Mouse (Mus musculus): ENCODE measurements at regions not wholly inside any gene's neighbourhood (a gene's known extent, or its start where the extent isn't known, plus 50 kb on each side); places are given as distances from the start of the nearest gene placed in this dataset.
A peak's percentile ranks its signal among the peaks of the same experiment; 100 is the strongest.

DNA sequence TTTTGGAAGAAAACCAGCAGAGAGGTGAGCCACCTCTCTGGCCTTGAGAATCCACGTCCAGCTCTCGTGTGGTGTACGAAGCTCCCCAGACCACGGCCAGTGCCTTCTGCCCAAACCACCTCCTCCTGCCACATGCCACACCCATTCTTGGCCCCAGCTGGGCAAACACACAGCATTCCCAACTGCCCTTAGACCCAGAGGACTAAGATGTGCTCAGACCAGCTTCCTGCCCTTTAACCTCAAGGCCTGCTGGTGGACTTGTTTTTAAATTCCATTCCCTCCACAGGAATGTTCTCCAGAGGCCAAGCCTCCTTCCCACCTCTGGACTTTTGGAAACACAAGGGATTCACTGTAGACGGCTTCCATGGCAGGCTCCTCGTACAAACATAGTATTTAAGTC, 82.5 kb upstream of the Tle3 start:
- ATAC-seq (ENCODE audit: low FRiP score) (no peak), DNase-seq (ENCODE audit: low spot score) (no peak)
- peaks cover 12% of the 10 kb centered on the region; the same call in 1 of the 2 replicates for H3K4me1 ChIP-seq (replicated peaks; ENCODE audit: control insufficient read depth, insufficient read depth, low read length)
- no peak overlapping the region for H3K4me2 ChIP-seq (replicated peaks)
- H3K27ac ChIP-seq, result no peak overlapping the region
- H3K9me3 ChIP-seq (ENCODE audit: control insufficient read depth, low read length), result peaks cover 8% of the 10 kb centered on the region
- no peaks in the 10 kb centered on the region for H3K36me3 ChIP-seq (replicated peaks; ENCODE audit: control insufficient read depth, insufficient read depth)
- H3K9ac ChIP-seq, result no peak overlapping the region
- H3K27me3 ChIP-seq (ENCODE audit: control insufficient read depth, insufficient read depth, low read length), result no peaks in the 10 kb centered on the region
- 72% methylated on average over 6 of the region's 6 CpGs for WGBS
- no peak overlapping the region for H3K4me3 ChIP-seq (replicated peaks; ENCODE audit: low read length)

DNA sequence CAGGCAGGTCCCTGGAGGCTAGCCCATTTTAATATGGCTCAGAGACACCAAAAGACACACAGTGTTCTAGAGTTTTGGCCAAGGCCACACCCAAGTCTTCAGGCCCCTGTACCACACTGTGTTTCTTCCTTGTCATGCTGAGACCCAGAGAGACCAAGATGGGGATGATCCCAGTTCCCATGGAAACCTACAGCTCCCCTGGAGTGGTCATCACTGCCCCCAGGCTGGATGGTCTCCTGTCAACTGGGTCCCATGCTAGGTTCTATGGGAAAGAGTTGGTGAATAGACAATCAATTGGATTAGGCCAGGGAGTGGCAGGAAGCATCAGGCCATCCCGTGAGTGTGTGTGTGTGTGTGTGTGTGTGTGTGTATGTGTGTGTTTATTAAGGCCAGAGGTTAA, 80.5 kb upstream of the Tle3 start:
- no peak for DNase-seq (ENCODE audit: low spot score)
- Histone ChIP-seq H3K9me3 (ENCODE audit: control insufficient read depth, low read length) (peaks cover 8% of the 10 kb centered on the region), H3K27ac (no peak overlapping the region), H3K9ac (no peak overlapping the region), H3K4me1 (replicated peaks; ENCODE audit: control insufficient read depth, insufficient read depth, low read length) (peaks cover 12% of the 10 kb centered on the region; the same call in 1 of the 2 replicates), H3K4me2 (replicated peaks) (no peak overlapping the region), H3K36me3 (replicated peaks; ENCODE audit: control insufficient read depth, insufficient read depth) (no peaks in the 10 kb centered on the region), H3K4me3 (replicated peaks; ENCODE audit: low read length) (no peak overlapping the region), H3K27me3 (ENCODE audit: control insufficient read depth, insufficient read depth, low read length) (no peaks in the 10 kb centered on the region)
- no peak for ATAC-seq (ENCODE audit: low FRiP score)
- 62% methylated on average over 1 of the region's 1 CpGs for WGBS

DNA sequence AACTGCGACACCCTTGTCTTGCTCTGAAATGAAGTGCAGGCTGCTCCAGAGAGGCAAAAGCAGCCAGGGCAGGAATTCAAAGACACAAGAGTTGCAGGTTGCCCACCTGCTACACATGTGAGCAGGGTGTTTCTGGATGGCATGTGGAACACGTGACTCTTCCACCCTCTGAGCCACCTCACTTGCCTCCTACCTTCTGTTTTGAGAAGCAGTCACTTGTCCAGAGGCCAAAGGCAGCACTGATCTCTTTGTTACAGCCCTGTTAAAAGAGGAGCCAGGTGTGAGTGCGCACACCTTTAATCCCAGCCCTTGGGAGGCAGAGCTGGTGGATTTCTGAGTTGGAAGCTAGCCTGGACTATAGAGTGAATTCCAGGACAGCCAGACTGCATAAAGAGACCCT, 79.7 kb upstream of the Tle3 start:
- Histone ChIP-seq H3K36me3 (replicated peaks; ENCODE audit: control insufficient read depth, insufficient read depth) (no peaks in the 10 kb centered on the region), H3K4me2 (replicated peaks) (no peak overlapping the region), H3K9me3 (ENCODE audit: control insufficient read depth, low read length) (peaks cover 8% of the 10 kb centered on the region), H3K27me3 (ENCODE audit: control insufficient read depth, insufficient read depth, low read length) (no peaks in the 10 kb centered on the region), H3K9ac (no peak overlapping the region), H3K4me1 (replicated peaks; ENCODE audit: control insufficient read depth, insufficient read depth, low read length) (peaks cover 12% of the 10 kb centered on the region; the same call in 1 of the 2 replicates), H3K4me3 (replicated peaks; ENCODE audit: low read length) (no peak overlapping the region), H3K27ac (no peak overlapping the region)
- WGBS, result 68% methylated on average over 3 of the region's 3 CpGs
- ATAC-seq (ENCODE audit: low FRiP score), result no peak
- DNase-seq (ENCODE audit: low spot score), result no peak

- no peak overlapping the region for H3K27ac ChIP-seq
- ATAC-seq (ENCODE audit: low FRiP score), result peak; percentile 66; the same call in 1 of the 2 replicates
These were observed 78.8 kb upstream of the Tle3 start for GRCm38 (mm10) chr9:61293223-61293985.

DNA sequence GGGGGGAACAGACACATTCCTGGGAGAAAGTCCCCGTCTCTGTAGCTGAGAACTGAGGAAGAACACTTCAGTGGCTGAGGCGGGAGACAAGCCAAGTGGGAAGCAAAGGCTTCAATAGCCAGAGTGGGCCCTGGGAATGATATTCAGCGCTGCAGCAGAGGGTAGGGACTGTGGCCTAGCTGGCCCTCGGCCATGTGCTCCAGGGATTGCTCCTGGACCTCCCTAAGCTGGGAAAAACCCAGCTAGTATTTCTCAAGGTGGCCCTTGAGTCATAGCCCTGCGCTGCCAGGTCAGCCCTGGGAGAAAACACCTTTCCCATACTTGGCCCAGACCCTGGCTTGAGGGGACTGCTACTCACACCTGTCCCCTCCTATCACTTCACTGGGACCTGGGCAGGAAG, 77.2 kb upstream of the Tle3 start:
- 86% methylated on average over 5 of the region's 5 CpGs for WGBS
- H3K4me1 ChIP-seq (replicated peaks; ENCODE audit: control insufficient read depth, insufficient read depth, low read length), result peaks cover 12% of the 10 kb centered on the region; the same call in 1 of the 2 replicates
- H3K27me3 ChIP-seq (ENCODE audit: control insufficient read depth, insufficient read depth, low read length), result no peaks in the 10 kb centered on the region
- no peaks in the 10 kb centered on the region for H3K36me3 ChIP-seq (replicated peaks; ENCODE audit: control insufficient read depth, insufficient read depth)
- H3K4me3 ChIP-seq (replicated peaks; ENCODE audit: low read length), result no peak overlapping the region
- H3K4me2 ChIP-seq (replicated peaks), result no peak overlapping the region
- H3K9me3 ChIP-seq (ENCODE audit: control insufficient read depth, low read length), result no peaks in the 10 kb centered on the region
- ATAC-seq (ENCODE audit: low FRiP score) (no peak), DNase-seq (ENCODE audit: low spot score) (no peak)
- H3K9ac ChIP-seq, result no peak overlapping the region
- no peak overlapping the region for H3K27ac ChIP-seq

More at GRCm38 (mm10) chr9:61293223-61293985, 78.8 kb upstream of the Tle3 start:
- no peak overlapping the region for H3K4me2 ChIP-seq (replicated peaks)
- WGBS, result 17% methylated on average over 11 of the region's 11 CpGs
- H3K27me3 ChIP-seq (ENCODE audit: control insufficient read depth, insufficient read depth, low read length), result no peaks in the 10 kb centered on the region
- H3K9me3 ChIP-seq (ENCODE audit: control insufficient read depth, low read length), result peaks cover 2% of the 10 kb centered on the region
- no peaks in the 10 kb centered on the region for H3K36me3 ChIP-seq (replicated peaks; ENCODE audit: control insufficient read depth, insufficient read depth)
- H3K4me1 ChIP-seq (replicated peaks; ENCODE audit: control insufficient read depth, insufficient read depth, low read length), result peaks cover 12% of the 10 kb centered on the region; the same call in 1 of the 2 replicates
- H3K4me3 ChIP-seq (replicated peaks; ENCODE audit: low read length), result no peak overlapping the region
- H3K9ac ChIP-seq, result no peak overlapping the region
- DNase-seq (ENCODE audit: low spot score), result peak; percentile 51

DNA sequence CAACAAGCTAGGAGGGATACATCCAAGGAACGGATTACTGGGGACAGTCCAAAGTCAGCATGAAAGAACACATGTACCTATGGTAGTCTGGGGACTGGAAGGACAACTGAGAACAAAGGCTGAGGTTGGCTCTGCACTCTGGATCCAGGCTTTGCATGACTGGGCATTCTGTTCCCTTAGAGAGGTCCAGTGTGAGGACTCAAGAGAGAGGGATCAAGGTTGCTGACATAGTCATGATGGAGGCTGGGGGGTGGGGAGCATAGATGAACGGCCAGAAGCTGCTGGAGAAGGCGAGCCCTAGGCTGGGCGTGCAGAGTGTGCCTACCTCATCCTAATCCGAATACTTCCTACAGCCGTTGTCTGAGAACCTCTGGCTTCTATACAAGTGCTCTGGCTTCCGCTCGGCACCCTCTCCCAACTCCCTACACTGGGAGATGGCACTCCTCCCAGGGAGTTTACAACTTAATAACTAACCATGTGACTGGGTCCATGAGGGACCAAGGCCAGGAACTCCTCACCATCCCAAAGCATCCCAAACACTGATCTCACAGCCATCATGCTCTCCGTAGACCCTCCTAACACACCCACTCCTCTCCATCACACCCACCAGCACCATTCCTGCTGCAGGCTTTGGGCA, 75.7 kb upstream of the Tle3 start:
- ATAC-seq (ENCODE audit: low FRiP score), result no peak
- 94% methylated on average over 9 of the region's 9 CpGs for WGBS

GRCm38 (mm10) chr9:61297385-61297784, 74.8 kb upstream of the Tle3 start:
- DNase-seq (ENCODE audit: low spot score) (no peak), ATAC-seq (ENCODE audit: low FRiP score) (no peak)
- H3K9ac ChIP-seq, result no peak overlapping the region
- no peaks in the 10 kb centered on the region for H3K36me3 ChIP-seq (replicated peaks; ENCODE audit: control insufficient read depth, insufficient read depth)
- H3K4me3 ChIP-seq (replicated peaks; ENCODE audit: low read length), result no peak overlapping the region
- H3K4me1 ChIP-seq (replicated peaks; ENCODE audit: control insufficient read depth, insufficient read depth, low read length), result peaks cover 12% of the 10 kb centered on the region; the same call in 1 of the 2 replicates
- no peak overlapping the region for H3K4me2 ChIP-seq (replicated peaks)
- H3K27ac ChIP-seq, result no peak overlapping the region
- H3K9me3 ChIP-seq (ENCODE audit: control insufficient read depth, low read length), result no peaks in the 10 kb centered on the region
- WGBS, result 69% methylated on average over 4 of the region's 4 CpGs
- no peaks in the 10 kb centered on the region for H3K27me3 ChIP-seq (ENCODE audit: control insufficient read depth, insufficient read depth, low read length)

More for the DNA sequence above, 75.7 kb upstream of the Tle3 start:
- H3K27ac ChIP-seq, result no peak overlapping the region
- no peaks in the 10 kb centered on the region for H3K36me3 ChIP-seq (replicated peaks; ENCODE audit: control insufficient read depth, insufficient read depth)
- H3K4me2 ChIP-seq (replicated peaks), result no peak overlapping the region
- H3K4me3 ChIP-seq (replicated peaks; ENCODE audit: low read length), result no peak overlapping the region
- peaks cover 12% of the 10 kb centered on the region; the same call in 1 of the 2 replicates for H3K4me1 ChIP-seq (replicated peaks; ENCODE audit: control insufficient read depth, insufficient read depth, low read length)
- no peak overlapping the region for H3K9ac ChIP-seq
- no peaks in the 10 kb centered on the region for H3K27me3 ChIP-seq (ENCODE audit: control insufficient read depth, insufficient read depth, low read length)
- DNase-seq (ENCODE audit: low spot score), result no peak
- no peaks in the 10 kb centered on the region for H3K9me3 ChIP-seq (ENCODE audit: control insufficient read depth, low read length)

DNA sequence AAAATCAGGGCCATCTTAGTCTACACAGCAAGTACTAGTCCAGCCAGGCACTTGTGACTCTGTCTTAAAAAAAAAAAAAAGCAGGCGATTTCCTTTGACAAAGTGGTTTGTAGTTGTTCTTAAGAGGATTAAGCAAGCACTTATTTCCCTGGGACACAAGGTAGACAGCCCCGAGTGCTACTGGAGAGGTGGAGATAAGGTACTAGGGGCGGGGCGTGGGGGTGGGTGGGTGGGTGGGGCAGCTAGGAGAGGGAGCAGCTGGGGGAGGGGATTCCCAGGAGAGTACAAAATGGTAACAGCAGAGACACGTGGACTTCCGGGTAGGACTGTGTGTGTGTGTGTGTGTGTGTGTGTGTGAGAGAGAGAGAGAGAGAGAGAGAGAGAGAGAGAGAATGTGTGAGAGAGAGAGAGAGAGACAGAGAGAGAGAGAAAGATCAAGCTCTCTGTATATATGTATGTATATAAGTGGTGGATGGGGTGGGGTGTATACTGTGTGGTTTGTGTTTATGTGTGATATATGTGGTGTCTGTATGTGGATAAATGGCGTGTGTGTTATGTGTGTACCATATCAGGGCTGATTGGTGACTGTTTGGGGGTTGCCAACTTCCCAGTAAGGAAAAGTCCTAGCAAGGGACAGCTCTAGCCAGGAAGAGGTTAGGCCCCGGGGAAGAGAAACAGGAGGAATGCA, 72.1 kb upstream of the Tle3 start:
- ATAC-seq (ENCODE audit: low FRiP score) (no peak), DNase-seq (ENCODE audit: low spot score) (no peak)
- Histone ChIP-seq H3K4me2 (replicated peaks) (no peak overlapping the region), H3K36me3 (replicated peaks; ENCODE audit: control insufficient read depth, insufficient read depth) (no peaks in the 10 kb centered on the region), H3K9me3 (ENCODE audit: control insufficient read depth, low read length) (no peaks in the 10 kb centered on the region), H3K4me1 (replicated peaks; ENCODE audit: control insufficient read depth, insufficient read depth, low read length) (no peaks in the 10 kb centered on the region), H3K9ac (no peak overlapping the region), H3K27me3 (ENCODE audit: control insufficient read depth, insufficient read depth, low read length) (no peaks in the 10 kb centered on the region), H3K27ac (no peak overlapping the region), H3K4me3 (replicated peaks; ENCODE audit: low read length) (no peak overlapping the region)
- 63% methylated on average over 8 of the region's 8 CpGs for WGBS

DNA sequence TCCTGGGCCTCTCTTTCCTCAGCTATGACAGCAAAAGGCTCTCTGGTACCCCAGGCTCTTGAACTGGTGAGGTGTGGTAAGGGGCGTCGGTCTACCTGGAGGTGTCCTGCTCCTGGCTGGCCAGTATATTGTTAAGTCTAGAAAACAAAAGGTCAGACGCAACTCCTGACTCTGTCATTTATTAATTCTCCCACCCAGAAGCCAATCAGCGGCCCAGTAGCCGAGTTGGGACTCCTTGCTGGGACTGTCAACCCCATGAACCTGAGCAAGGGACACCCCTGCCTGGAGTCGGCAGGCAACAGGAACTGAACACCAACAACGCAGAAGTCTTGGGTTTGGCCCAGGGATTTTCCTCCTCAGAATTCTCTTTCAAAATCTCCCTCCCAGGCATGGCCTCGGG, 71.1 kb upstream of the Tle3 start:
- H3K27me3 ChIP-seq (ENCODE audit: control insufficient read depth, insufficient read depth, low read length), result no peaks in the 10 kb centered on the region
- H3K4me1 ChIP-seq (replicated peaks; ENCODE audit: control insufficient read depth, insufficient read depth, low read length), result no peaks in the 10 kb centered on the region
- no peak overlapping the region for H3K4me3 ChIP-seq (replicated peaks; ENCODE audit: low read length)
- no peaks in the 10 kb centered on the region for H3K36me3 ChIP-seq (replicated peaks; ENCODE audit: control insufficient read depth, insufficient read depth)
- H3K27ac ChIP-seq, result no peak overlapping the region
- ATAC-seq (ENCODE audit: low FRiP score) (no peak), DNase-seq (ENCODE audit: low spot score) (no peak)
- no peaks in the 10 kb centered on the region for H3K9me3 ChIP-seq (ENCODE audit: control insufficient read depth, low read length)
- H3K9ac ChIP-seq, result no peak overlapping the region
- no peak overlapping the region for H3K4me2 ChIP-seq (replicated peaks)
- WGBS, result 89% methylated on average over 8 of the region's 8 CpGs
